Mouse (Mus musculus): Measurements from ENCODE around the gene Gtsf1.
A peak's percentile ranks its signal among the peaks of the same experiment; 100 is the strongest.

Gtsf1 gene

DNA sequence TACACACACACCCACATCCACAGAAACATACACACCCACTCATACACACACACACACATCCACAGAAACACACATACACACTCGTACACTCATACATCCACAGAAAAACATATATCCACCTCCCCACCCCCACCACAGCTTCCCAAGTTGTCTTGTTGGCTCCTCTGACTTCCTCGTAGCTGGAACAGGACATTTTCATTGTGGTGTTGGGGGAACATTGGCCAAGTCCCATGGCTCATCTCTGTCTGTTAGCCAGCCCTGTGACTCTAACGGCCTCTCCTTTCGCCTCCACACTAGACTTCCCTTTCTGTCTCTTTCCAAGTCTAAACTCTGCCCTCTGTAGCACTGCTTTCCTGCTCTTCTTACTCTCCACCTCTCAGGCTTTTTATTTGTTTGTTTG is 72.5 kb downstream of the Gtsf1 start:
- DNase-seq, result no peak

DNA sequence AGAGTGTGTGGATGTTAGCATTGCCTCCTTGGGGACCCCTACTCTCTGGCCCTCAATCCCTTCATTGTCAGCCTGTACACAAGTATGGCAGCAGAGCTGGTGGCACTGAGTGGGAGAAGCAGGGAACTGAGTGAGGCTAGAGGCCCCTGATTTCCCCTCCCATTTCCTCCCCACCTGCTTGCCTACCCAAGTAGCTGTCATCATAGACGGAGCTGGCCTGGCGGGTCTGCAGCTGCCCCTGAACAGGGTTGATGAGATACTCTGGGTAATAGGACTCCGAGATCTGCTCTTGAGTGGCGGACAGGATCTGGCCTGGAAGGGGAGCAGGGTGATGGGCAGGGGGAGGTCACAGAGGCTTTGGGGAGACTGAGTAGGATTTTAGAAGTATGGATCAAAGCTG is 74.1 kb downstream of the Gtsf1 start:
- no peak for DNase-seq

DNA sequence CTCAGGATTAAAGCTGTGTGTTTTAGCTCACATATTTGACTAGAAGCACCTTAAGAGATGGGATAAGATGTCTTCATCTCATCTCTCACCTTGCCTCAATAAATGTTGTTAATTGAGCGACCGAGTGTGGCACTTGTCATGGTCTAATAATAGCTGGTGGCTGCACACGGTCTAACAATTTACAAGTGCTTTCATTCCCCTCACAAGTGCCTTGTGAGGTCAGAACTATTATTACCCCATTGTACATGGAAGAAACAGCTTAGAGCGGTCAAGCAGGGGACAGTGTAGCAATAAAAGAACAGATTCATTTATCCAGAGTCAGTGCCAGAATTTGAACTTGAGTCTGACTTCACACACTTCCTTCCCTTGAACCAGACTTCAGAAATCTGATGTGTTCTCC is 74.8 kb downstream of the Gtsf1 start:
- no peak for DNase-seq

DNA sequence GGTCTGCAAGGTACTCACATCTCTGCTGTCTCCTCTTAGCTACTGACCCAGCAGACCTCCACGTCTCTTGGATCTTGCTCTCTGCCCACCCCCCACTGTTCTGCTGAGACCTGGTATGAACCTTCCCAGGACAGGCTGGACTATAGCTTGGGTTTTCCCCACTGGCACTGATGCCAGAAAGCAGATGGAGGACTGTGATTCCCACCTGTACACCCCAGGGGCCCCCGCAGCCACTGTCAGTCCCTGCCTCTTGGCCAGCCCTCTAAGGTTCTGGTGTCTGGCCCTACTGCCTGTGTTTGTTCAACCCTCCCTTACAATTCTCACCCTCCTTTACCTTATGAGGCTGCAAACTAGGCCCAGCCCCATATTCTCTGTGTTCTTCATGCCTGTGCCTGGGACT is 75.6 kb downstream of the Gtsf1 start:
- no peak for DNase-seq

DNA sequence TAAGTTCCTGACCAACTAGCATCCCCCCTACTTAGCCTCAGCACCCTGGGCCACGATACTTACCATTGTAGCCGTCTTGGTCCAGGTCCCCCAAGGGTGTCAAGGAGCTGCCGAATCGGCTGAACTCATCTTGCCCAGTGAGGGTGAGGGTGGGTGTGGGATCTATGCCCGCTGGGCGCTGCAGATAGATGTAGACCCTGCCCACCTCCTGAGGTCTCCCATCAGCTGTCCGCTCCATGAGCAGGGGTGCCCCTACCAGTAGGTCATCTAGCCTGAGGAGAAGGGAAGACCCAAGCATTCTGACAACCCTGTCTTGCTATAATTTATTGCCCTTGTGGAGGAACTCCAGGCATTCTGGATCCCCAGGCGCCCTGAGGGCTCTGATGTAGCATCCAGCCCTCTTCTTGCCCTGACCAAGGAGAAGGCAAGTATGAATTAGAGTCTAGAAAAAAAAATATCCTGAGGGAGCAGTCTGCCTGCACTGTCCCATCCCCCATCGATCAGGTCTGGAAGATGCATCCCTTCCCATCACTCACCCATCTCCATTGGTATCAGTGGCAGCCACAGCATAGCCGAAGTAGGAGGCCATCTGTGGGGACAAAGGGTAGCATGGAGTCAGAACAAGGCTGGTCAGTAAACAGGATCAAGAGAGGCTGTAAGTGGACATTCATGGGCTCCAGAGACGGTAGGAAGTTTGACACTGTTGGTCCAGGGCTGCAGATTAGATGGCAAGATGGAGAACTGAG is 76.6 kb downstream of the Gtsf1 start:
- DNase-seq, result no peak

DNA sequence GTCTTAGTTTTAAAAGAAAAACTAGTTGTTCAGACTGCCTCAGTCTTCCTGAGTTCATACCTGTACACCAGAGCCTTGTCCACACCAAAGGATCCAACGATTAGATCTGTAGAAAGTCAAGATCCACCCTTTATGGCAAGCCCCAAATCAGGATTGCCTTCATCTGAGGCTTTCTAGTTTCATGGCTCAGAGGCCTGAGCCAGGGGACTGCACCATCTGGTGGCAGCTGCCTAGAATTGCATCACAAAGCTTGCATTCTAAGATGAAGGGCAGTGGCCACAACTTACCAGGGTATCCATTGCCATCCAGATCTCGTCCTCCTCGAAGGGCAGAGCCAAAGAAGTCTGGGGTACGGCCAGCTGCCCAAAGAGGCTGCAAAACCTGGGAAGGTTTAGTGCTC is 77.4 kb downstream of the Gtsf1 start:
- DNase-seq, result peak; percentile 39
